Mouse (Mus musculus) testis, adult 2 months (tissue): Measurements from ENCODE around the gene Tmem62.

Experiments
- CTCF ChIP-seq: fragments of 200-500 bp; IDR thresholded peaks from 2 replicates; pipeline ENCODE4 v1.5.1; 2012; ENCODE audit warnings: low read depth, mild to moderate bottlenecking, inconsistent platforms, low read length, moderate library complexity; ENCODE audit not compliant: control insufficient read depth, insufficient read depth, insufficient replicate concordance
- POLR2A ChIP-seq: fragments of 200-500 bp; IDR thresholded peaks from 2 replicates; pipeline ENCODE4 v1.6.1; 2012; ENCODE audit warnings: low read depth, mild to moderate bottlenecking, inconsistent platforms, low read length, moderate library complexity; ENCODE audit not compliant: control insufficient read depth

GRCm38 (mm10) chr2:120963110-120963509 lies 13.7 kb upstream of the Tmem62 start:
- no peak for TF ChIP-seq CTCF
- no peak for TF ChIP-seq POLR2A
